Mouse (Mus musculus) heart, postnatal 4 days (tissue): ENCODE measurements at regions not wholly inside any gene's neighbourhood (a gene's known extent, or its start where the extent isn't known, plus 50 kb on each side); places are given as distances from the start of the nearest gene placed in this dataset.

Source experiments
- DNase-seq: peaks from one replicate; pipeline ENCODE4 v3.0.0; 2021

DNA sequence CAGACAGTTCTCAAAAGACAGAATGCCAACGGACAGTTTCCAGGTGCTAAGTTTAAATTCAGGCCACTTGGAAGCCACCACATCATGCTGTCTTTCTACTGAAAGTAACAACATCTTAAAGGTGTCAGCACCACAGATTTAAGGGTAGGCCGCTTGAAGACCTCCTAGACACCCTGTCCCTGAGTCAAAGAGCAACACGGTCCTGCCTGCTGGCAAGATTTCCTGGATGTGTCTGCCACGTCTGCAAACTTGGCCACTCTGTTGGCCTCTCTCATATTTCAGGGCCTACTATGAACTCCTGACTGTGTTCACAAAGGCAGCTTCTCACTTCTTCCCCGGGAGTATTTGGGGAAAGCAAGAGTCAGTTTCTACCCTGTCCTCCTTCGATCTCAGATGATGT is 194.7 kb upstream of the Esrrg start:
- DNase-seq: no peak

DNA sequence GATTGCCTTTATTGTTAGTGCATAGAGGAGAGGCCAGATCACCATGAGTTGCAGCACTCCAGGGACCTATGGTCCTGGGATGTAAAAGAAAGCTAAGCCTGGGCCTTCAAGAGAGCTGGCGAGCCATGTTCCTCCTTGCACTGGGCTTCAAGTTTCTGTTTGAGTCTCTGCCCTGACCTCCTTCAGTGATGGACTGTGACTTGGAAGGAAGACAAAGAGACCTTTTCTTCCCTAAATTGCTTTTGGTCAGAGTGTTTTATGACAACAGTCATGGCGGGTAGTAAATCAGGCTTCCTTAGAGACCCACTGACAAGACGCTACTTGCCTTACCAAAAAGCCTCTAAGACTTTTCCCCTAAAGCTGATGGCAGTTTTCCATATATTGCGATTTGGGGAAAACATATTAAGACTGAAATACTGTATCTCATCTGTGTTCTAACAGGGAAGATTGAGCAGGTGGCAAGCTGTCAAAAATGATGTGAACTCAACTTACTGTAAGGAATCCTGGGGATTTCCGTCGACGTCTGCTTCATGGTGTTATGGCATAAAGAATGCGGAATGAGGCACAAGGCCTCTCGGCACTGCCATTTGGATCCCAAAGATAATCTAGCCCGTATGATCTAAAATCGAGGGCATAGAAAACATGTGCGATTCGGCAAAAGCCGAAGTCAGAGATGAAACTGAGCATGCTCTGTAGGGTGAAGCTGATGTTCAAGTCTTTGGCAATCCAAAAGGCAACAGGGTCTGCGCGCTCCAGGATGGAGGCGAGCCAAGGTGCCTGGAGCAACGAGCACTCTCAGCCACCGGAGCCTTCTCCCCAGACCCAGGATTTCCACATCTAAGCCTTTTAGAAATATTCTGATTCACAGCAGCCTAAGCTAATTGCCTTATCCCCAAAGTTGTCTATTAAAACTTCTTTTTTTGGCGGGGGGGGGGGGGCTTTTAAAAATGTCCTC is 190.1 kb upstream of the Esrrg start:
- DNase-seq: no peak

DNA sequence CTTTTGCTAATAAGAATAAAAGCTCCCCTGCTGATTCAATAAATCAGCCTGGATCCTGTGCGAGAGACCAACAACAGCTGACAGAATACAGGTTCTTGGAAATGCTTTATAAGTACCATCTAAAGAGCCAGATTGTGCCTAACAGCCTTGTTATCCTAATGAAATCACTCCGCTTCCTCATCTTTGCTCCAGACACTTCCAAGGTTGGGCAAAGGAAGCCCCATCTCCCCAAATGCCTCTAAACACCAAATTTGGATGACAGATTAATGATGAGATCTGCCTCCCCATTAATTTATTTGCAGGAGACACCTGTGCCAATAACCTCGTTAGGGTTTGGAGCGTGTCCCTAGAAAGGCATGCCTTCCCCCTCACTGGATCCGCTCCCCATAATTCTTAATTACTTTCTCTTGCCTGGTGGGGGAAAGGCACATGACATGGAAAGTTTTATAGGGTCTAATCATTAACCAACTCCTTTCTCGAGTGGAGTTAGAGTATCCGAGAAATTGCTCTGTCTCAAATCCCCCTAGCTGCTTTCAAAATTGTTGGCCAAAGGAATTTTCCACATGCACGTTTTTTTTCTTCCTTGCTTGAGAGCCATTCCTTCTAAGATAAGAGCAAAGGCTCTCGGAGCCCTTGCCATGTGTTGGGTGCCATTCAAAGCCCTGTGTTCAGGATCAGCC is 179.9 kb upstream of the Esrrg start:
- DNase-seq: no peak

GRCm38 (mm10) chr1:187433716-187434634 is 174.6 kb upstream of the Esrrg start:
- DNase-seq: no peak

DNA sequence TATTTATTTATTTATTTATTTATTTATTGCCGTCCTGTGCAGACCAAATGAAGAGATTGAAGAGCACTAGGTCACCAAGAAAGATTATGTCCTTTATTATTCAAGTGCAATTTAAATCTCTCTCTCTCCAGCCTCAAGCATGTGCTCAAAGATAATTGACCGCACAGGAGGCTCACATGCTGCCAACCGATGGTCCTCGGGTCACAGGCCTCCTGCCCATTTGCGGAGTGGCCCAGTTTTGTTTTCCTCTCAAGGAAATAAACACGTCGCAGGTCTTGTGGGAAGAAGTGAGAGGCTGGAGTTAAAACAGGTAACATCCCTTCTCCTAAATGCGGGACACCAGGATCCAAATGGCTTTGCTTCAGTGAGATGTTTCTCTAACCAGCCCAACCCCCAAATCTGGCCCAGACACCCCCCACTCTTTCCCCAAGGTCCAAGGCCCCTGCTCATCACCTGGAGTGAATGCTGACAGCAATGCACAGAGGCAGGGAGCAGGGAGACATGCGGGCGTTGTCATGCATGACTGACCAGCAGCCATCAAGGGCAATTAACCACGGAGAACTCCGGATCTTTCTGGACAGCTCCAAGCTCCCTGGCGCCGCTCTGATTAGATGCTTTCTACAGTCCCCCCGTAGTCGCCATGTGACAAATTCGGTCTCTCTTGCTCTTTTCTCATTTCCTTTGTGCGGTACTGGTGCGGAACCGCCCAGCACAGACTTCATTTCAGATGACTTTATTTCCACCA is 169.2 kb upstream of the Esrrg start:
- no peak for DNase-seq

DNA sequence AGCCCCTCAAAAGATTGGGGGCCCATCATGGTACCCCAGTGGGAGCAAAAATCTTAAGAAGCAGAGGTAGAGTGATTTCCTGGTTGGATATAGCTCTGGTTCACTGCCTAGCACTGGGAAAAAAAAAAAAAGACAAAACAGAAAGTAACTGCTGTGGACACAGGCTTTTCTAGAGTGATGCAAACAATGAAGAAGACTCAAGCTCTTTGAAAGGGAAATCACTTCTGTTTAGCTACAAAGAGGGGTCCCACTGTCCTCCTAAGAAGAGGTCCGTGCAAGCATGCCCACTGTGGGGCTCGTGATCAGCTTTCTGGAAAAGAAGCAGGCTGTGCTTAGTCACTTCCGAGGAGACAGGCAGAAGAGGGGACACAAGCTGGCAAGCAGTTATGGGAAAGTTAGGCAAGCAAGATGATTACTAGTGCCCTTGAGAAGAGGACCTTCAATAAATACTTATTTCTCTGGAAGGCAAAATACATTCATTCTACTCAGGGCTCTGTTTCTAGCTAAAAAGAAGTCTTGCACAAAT is 166.9 kb upstream of the Esrrg start:
- no peak for DNase-seq

DNA sequence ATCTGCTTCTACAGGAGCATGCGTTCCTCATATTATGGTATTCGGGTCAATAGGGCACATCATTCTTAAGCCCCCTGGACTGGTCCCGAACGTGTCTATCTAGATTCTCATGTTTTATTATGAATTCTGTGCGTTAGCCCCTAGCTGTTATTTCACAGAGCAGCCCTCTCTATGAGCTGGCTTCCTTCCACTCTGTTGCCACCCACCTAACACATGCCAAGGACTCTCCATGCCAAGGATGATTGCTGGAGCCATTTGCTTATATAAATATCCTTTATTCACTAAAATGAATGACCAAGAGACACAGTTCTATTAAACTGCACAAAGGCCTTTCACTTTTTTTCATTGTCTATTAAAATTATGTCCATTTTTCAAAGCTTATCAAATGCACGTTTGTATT is 162.1 kb upstream of the Esrrg start:
- DNase-seq: no peak

GRCm38 (mm10) chr1:187448173-187448572 is 160.4 kb upstream of the Esrrg start:
- DNase-seq: peak; percentile 77

DNA sequence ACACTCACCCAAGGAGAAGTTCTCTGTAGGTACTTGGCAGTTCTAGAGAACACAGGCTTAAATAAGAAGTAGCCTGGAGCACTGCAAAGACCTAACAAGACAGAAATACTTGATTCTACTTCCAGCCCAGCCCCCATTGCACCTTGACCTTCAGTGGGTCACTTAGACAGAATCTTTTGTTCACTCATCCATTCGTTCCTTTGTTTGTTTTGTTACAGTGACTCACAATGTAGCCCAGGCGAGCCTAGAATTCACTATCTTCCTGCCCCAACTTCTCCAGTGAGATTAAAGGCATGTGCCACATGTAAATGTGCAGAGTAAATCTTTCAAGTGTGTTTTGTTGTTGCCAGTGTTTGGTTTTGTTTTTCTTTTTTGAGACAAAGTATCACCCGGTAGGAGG is 158.5 kb upstream of the Esrrg start:
- no peak for DNase-seq

GRCm38 (mm10) chr1:187452189-187452588 is 156.4 kb upstream of the Esrrg start:
- peak; percentile 60 for DNase-seq

DNA sequence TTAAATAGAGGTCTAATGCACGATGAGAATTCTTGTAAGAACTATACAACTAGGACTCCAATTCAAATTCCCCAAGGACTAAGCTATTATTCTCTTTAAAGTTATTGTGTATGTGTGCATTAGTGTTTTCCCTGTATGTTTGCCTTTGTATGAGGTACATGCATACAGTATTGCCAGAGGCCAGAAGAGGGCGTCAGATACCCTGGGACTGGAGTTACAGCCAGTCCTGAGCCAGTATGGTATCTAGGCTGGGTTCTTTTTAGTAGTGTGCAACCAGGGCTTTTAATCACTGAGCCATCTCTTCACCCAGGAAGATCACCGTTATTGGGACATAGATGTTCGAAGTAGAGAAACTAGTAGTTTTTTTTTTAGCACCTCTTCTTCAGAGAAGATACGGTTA is 154.2 kb upstream of the Esrrg start:
- peak; percentile 31 for DNase-seq

DNA sequence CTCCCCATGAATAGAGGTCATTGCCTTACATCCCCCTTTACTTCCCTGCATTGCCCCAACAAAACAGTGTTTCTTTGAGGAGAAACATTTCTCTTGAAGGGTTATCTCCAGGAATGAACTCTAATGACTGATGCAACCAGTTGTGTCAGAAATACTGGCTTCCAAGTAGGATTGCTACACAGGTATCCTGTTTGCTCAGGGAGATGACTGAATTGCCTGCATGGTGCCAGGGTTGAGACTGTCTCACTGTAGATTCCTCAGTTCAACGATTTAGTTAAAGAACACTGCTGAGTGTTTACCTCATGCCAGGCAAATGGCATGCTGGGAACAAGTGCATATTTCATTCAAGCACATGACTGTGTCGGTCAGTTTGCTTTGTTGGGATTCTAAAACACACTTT is 123.8 kb upstream of the Esrrg start:
- DNase-seq: no peak

- DNase-seq: no peak
Measured at GRCm38 (mm10) chr1:187487948-187488690, 120.5 kb upstream of the Esrrg start.

GRCm38 (mm10) chr1:187489452-187489851 is 119.1 kb upstream of the Esrrg start:
- no peak for DNase-seq

- DNase-seq: no peak
Measured at GRCm38 (mm10) chr1:187505368-187505767, 103.2 kb upstream of the Esrrg start.

DNA sequence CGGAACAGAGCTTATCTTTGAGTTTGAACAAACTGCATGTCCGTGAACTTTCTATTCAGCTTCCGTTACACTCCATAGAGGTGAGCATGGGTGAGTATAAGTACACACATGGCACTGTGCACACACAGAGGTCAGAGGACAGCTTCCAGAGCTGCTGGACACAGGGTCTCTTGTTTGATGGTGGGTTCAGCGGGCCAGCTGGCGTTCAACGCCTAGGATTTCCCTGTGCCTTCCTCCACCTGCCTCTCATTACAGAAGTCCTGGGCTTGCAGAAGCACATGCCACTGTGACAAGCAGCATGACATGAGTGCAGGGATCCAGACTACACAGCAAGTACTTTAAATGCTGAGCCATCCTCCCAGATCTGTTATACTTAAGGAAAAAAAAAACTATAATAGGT is 101.4 kb upstream of the Esrrg start:
- DNase-seq: no peak

DNA sequence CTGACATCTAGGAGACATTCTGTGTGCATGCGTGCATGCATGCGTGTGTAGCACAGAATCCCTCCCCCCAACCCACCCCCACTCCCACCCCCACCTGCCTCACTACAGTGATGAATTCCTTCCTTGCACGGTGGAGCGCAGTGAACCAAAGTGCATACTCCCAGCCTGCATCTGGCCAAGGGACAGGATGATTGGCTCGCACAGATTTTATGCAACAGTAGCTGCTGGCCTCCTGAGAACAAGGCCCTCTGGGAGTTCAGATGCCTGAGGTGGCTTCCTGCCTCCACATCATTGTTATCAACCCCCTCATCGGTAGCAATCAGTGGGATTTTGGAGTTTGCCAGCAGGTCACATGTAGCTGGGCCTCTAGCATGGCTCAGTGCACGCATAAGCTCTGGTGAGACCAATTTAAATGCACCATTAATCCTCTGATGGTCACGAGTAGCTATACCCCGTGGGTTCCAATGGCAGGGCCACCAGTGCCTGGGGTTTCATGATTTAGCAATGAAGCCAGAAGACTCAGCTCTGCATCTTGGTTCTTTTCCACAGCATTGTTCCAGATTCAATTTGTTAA is 77.2 kb upstream of the Esrrg start:
- no peak for DNase-seq

GRCm38 (mm10) chr1:187536263-187536662 is 72.3 kb upstream of the Esrrg start:
- no peak for DNase-seq

DNA sequence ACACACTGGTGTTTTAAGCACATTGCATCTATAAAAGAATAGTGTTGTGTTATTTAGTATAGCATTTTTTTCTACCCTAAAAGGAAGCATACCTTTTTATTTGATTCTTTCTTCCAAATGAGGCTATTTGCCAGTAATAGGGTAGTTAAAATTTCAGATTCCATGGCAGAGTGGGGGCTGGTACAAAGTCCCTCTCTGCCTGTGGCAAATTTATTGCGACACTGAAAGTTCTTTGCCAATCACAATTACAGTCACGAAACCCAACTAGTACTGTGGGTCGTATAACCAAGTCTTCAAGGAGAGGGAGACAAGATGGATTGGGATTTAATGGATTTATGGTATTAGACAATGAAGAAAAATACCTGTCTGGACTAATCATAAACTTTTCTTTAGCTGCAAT is 51.9 kb upstream of the Esrrg start:
- DNase-seq: no peak
